Mouse (Mus musculus) embryonic facial prominence, embryonic 10.5 days (tissue): ENCODE results near the gene Eras. TPM values are rescaled to one million over a fixed set of nuclear protein-coding genes. Genes with fewer than 3 reads are reported as not detected.

ENCODE experiments used
- DNase-seq: peaks from one replicate; pipeline ENCODE4 v3.0.0-alpha.2; 2017; ENCODE audit warnings: low spot score
- H3K27ac ChIP-seq: fragments of 300-500 bp; sonication (generic); replicated peaks from 2 replicates; pipeline ENCODE4 v1.5.1; 2016; ENCODE audit warnings: mild to moderate bottlenecking
- H3K27me3 ChIP-seq: fragments of 300-500 bp; sonication (generic); replicated peaks from 2 replicates; pipeline ENCODE4 v1.6.1; 2016; ENCODE audit warnings: low read depth, mild to moderate bottlenecking; ENCODE audit not compliant: poor library complexity, severe bottlenecking
- H3K36me3 ChIP-seq: fragments of 300-500 bp; sonication (generic); replicated peaks from 2 replicates; pipeline ENCODE4 v1.6.1; 2016; ENCODE audit warnings: mild to moderate bottlenecking, moderate library complexity
- H3K4me1 ChIP-seq: fragments of 300-500 bp; sonication (generic); 2 replicates; pipeline ENCODE4 v1.6.1; 2016
- H3K4me3 ChIP-seq: fragments of 300-500 bp; sonication (generic); 2 replicates; pipeline ENCODE4 v1.5.1; 2016; ENCODE audit warnings: mild to moderate bottlenecking, moderate library complexity
- H3K9me3 ChIP-seq: fragments of 300-500 bp; sonication (generic); 2 replicates; pipeline ENCODE4 v1.6.1; 2016; ENCODE audit warnings: mild to moderate bottlenecking
- WGBS: fragments of 180-500 bp; shearing (Covaris S2); methylation state at CpG from one replicate; pipeline ENCODE4 v1.1.7; 2016; 5-methylcytosine and 5-hydroxymethylcytosine counted together
- polyA plus RNA-seq: library from polyadenylated mRNA; unstranded; fragments of >200 nt; fragmentation: Nextera tagmentation; extraction: Ambion mirVana; gene quantifications from 2 replicates; pipeline ENCODE4 v1.2.1, GENCODE M21; 2016

Eras gene
- polyA plus RNA-seq, 1 experiment from 2014 or later, result not detected

DNA sequence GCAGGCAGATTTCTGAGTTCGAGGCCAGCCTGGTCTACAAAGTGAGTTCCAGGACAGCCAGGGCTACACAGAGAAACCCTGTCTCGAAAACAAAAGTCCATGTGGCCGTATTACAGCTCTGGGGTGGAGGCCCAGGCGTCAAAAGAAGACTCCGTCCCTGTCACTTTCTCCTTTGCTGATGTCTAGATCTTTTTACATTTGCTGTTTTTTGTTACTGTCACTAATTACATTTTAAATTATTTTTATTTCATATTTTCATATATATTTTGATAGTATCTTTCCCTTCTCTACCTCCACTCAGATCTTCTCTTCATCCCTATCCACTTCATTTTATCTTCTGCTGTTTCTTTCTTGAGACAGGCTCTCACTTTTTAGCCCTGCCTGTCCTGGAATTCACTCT, 20.7 kb downstream of the Eras start, which contains the start of gene Gm10491:
Gene Gm10491, minus strand, starts transcription at position 101 of the 400 bp plus-strand sequence.
- no peak within 1 kb of the TSS for H3K27ac ChIP-seq
- H3K4me3 ChIP-seq, result no peak within 1 kb of the TSS
- H3K27me3 ChIP-seq, result no peaks in the 10 kb centered on the region
- DNase-seq, result no peak
- no peaks in the 10 kb centered on the region for H3K4me1 ChIP-seq
- peaks cover 6% of the 10 kb centered on the region; the same call in 1 of the 2 replicates for H3K9me3 ChIP-seq
- peaks cover 35% of the 10 kb centered on the region for H3K36me3 ChIP-seq
- WGBS, result 91% methylated on average over 5 of the region's 5 CpGs

DNA sequence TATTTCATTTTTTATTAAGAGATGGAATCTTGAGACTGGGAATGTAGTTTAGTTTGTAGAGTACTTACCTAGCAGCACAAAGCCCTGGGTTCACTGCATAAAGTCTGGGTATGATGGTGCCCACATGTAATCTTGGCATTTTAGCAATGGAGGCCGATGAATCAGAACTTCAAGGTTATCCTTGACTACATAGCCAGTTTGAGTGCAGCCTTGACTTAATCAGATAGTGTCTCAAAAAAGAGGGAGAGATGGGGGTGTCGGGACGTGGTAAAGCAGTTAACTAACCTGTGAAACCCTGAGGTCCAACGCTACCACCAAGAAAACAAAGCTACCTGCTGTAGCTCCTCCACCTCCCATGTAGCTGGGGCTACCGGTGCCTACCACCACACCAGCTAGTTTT, 24.0 kb downstream of the Eras start:
- H3K36me3 ChIP-seq, result peaks cover 35% of the 10 kb centered on the region
- H3K27ac ChIP-seq, result no peak overlapping the region
- WGBS, result 94% methylated on average over 5 of the region's 5 CpGs
- no peak for DNase-seq
- H3K27me3 ChIP-seq, result no peaks in the 10 kb centered on the region
- peaks cover 6% of the 10 kb centered on the region; the same call in 1 of the 2 replicates for H3K9me3 ChIP-seq
- no peak overlapping the region for H3K4me3 ChIP-seq
- H3K4me1 ChIP-seq, result no peaks in the 10 kb centered on the region

DNA sequence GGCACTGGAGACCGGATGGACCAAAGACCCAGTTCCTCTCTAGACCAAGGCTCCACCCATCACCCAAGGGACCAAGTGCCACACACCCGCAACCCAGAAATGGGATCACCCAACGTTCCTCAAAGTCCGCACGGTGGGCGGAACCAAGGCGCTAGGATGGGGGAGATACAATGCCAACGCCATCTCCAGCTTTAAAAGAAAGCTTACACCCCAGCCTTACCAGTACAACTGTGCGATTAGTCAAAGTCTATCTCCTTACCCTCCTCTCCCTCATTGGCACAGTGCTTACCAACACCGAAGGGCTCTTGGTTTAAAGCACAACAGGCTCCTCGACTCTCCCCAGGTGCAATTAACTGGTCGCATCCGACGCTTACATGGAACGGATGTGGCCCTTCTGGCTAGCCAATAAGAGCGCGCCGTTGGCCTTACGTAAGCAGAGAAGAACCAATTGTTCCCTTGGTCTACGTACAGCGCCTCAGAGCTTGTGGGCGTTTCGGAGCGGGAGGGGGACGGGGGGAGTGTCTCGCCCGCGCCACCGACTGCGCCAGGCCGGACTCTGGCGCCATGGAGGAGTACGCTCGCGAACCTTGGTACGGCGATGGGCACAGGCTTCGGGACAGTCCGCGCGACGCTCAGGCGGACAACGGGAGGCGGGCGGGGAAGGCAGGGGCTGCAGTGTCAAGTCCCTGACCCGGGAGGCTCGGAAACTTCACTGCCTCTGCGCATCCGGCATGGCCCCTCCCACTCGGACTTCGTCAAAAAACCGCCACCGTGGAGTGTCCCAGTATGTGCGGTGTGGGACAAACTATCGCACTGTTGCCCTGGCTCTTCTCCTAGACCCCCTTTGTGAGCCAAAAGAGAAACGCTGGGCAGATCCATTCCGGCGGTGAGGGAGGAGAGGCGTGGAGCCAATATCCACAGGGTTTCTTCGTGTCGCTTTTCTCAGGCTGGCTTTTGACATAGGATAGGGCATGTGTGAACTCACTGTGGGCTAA, 29.2 kb downstream of the Eras start, which contains the start of the genes Pqbp1 and Timm17b:
Gene Pqbp1, minus strand, starts transcription at position 390 of the 995 bp plus-strand sequence.
Gene Timm17b, plus strand, starts transcription at position 478 of the 995 bp plus-strand sequence.
- peak within 1 kb of the TSS; percentile 86 for H3K27ac ChIP-seq
- 15% methylated on average over 62 of the region's 62 CpGs for WGBS
- no peaks in the 10 kb centered on the region for H3K9me3 ChIP-seq
- 0 out of 2 replicates have a peak, but pooled peaks cover 6% of the 10 kb centered on the region for H3K4me1 ChIP-seq
- peak within 1 kb of the TSS; percentile 68 for H3K4me3 ChIP-seq
- H3K27me3 ChIP-seq, result no peaks in the 10 kb centered on the region
- peaks cover 32% of the 10 kb centered on the region for H3K36me3 ChIP-seq
- DNase-seq, result peak; percentile 87

DNA sequence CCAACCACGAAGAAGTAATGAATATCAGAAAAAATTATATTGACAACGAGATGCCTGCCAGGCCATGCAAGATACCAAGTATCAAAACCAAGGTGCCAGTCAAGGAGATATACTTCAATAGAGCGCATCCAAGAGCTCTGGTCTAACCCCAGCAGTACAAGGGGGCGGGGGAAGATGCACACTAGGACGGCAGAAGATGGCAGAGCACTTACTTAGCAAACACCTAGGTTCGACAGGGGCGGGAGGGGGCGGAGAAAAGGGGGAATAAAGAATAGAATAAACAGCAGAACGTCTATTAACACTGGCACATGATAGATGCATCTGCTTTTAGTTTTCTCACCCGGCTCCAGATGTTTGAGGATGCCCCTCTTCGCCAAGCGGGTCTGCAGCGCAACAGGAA, 30.2 kb downstream of the Eras start:
- Histone ChIP-seq H3K4me1 (0 out of 2 replicates have a peak, but pooled peaks cover 6% of the 10 kb centered on the region), H3K36me3 (peaks cover 32% of the 10 kb centered on the region), H3K9me3 (no peaks in the 10 kb centered on the region), H3K27ac (peak overlapping the region; percentile 86), H3K4me3 (peak overlapping the region; percentile 68), H3K27me3 (no peaks in the 10 kb centered on the region)
- WGBS, result 36% methylated on average over 13 of the region's 13 CpGs
- no peak for DNase-seq

DNA sequence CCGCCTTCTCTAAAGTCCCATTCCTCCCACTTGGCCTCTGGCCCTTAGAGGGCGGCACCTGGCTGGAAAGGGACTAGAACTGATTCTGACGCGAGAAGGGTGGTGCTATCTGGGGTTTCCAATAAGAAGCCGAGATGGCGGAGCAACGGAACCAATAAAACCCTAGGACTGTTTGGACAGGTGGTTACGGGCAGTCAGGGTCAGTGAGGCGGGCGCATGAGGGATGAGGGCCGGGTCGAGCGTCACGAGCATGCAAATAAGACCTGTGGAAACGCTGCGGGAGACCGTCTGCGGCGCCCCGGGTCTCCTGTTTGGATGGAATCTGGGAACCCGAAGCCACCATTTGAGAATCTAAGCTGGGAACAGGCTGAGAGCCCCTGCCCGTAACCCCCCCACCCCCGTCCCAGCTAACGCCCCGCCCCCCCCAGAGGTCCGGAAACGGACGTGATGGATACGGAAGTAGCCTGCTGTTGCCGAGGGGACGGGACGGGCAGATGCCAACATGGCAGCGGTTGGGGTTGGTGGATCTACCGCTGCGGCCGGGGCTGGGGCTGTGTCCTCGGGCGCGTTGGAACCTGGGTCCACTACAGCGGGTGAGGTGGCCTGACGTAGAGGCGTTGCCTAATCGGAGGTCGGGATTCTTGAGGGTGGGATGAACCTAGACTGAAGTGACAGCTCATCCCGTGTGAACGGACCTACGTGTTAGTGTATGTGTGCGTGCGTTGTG, 44.4 kb downstream of the Eras start, which contains the start of gene Slc35a2:
Gene Slc35a2, plus strand, starts transcription at position 188 of the 727 bp plus-strand sequence.
- Histone ChIP-seq H3K4me3 (peak within 1 kb of the TSS; percentile 68), H3K27me3 (no peaks in the 10 kb centered on the region), H3K4me1 (peaks cover 11% of the 10 kb centered on the region), H3K36me3 (peaks cover 7% of the 10 kb centered on the region), H3K9me3 (no peaks in the 10 kb centered on the region; the same call in 1 of the 2 replicates), H3K27ac (peak within 1 kb of the TSS; percentile 81)
- peak; percentile 82 for DNase-seq
- 13% methylated on average over 49 of the region's 49 CpGs for WGBS

DNA sequence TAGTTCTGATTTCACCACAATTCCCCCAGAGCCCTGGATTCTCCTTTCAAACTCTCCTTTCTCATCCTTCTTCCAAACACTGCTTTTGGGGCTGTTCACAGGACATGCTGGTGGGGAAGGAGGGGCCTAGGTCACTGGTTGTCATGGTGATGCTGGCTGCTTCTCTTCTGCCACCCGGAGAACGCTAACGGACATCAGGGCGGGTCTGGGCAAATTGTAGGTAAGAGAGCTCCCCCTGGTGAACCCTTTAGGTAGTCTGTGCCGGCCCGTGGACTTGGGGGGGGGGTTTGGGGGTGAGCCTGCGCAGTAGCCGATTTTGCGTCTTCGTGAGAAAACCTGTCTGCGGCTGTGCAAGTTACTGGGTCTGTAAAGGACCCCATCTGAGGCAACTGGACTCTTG, 48.6 kb downstream of the Eras start:
- WGBS, result 18% methylated on average over 11 of the region's 11 CpGs
- Histone ChIP-seq H3K27me3 (no peaks in the 10 kb centered on the region), H3K9me3 (no peaks in the 10 kb centered on the region; the same call in 1 of the 2 replicates), H3K36me3 (peaks cover 4% of the 10 kb centered on the region), H3K4me1 (peaks cover 17% of the 10 kb centered on the region), H3K27ac (no peak overlapping the region), H3K4me3 (peak overlapping the region; percentile 39)
- peak; percentile 81 for DNase-seq

DNA sequence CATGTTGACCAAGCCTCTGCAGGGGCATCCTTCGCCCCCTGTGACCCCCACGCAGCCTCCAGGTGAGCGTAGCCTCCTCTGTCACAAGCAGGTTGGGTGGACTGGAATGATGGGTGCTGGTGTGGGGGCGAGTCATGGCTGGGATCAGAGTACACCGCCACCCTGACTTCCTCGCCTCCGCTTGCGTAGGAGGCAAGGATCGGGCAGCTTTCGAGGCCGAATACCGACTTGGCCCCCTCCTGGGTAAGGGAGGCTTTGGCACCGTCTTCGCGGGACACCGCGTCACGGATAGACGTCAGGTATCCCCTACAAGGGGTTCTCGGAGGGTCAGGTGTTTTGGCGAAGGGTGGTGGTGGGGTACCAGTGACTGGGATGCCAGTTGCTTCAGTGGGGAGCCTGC, 49.9 kb downstream of the Eras start:
- H3K27ac ChIP-seq, result peak overlapping the region; percentile 30; the same call in 1 of the 2 replicates
- peaks cover 16% of the 10 kb centered on the region for H3K36me3 ChIP-seq
- peaks cover 2% of the 10 kb centered on the region for H3K9me3 ChIP-seq
- DNase-seq, result peak; percentile 13
- peak overlapping the region; percentile 63 for H3K4me3 ChIP-seq
- WGBS, result 22% methylated on average over 21 of the region's 21 CpGs
- peaks cover 15% of the 10 kb centered on the region for H3K4me1 ChIP-seq
- no peaks in the 10 kb centered on the region for H3K27me3 ChIP-seq

DNA sequence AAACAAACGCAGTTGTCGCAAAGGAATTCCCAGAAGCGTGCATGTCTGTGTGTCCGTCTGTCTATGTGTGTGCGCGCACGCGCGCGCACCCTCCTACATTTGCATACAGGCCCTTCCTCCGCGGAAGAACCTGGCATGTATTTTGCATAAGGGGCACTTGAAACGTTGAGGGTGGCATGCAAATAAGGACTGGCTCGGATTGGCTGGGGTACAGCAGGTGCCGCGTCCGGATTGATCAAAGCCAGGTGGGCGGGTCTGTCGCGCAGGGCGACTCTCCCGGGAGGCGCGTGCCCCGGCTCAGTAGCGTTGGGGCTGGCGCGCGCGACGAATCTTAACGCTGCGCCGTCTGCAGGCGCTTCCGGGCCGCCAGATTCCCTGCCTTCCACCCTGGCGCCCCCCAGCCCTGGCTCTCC, 50.4 kb downstream of the Eras start, which contains the start of gene Pim2:
Gene Pim2, plus strand, starts transcription at position 256 of the 413 bp plus-strand sequence.
- H3K9me3 ChIP-seq, result peaks cover 5% of the 10 kb centered on the region
- H3K27me3 ChIP-seq, result no peaks in the 10 kb centered on the region
- peak within 1 kb of the TSS; percentile 30; the same call in 1 of the 2 replicates for H3K27ac ChIP-seq
- peak within 1 kb of the TSS; percentile 63 for H3K4me3 ChIP-seq
- peaks cover 21% of the 10 kb centered on the region for H3K36me3 ChIP-seq
- peak; percentile 87 for DNase-seq
- H3K4me1 ChIP-seq, result peaks cover 15% of the 10 kb centered on the region
- WGBS, result 13% methylated on average over 36 of the region's 38 CpGs

Other genes starting within 250 kb of the Eras start
- 0.09 TPM in 1 of 2 replicates, not detected in the other for gene Magix, start 247.4 kb downstream of the Eras start, polyA plus RNA-seq
- gene Gpkow, start 231.5 kb downstream of the Eras start, polyA plus RNA-seq, result 40.2 and 40.3 TPM in 2 replicates
- gene Wdr45, start 214.3 kb downstream of the Eras start, polyA plus RNA-seq, result 22.5 and 23.8 TPM in 2 replicates
- gene Gm45208, start 206.4 kb downstream of the Eras start, polyA plus RNA-seq, result 0.36 and 0.61 TPM in 2 replicates
- 73.0 and 73.6 TPM in 2 replicates for gene Praf2, start 200.2 kb downstream of the Eras start, polyA plus RNA-seq
- gene Ccdc120, start 177.7 kb downstream of the Eras start, polyA plus RNA-seq, result 20.3 and 22.1 TPM in 2 replicates
- 26.8 and 28.3 TPM in 2 replicates for gene Tfe3, start 166.0 kb downstream of the Eras start, polyA plus RNA-seq
- gene Gripap1, start 138.8 kb downstream of the Eras start, polyA plus RNA-seq, result 42.5 and 45.3 TPM in 2 replicates
- 1.4 and 2.2 TPM in 2 replicates for gene Kcnd1, start 106.3 kb downstream of the Eras start, polyA plus RNA-seq
- 42.2 and 43.4 TPM in 2 replicates for gene Otud5, start 87.2 kb downstream of the Eras start, polyA plus RNA-seq
- 7.3 and 7.6 TPM in 2 replicates for gene Pim2, start 50.3 kb downstream of the Eras start, polyA plus RNA-seq
- gene Slc35a2, start 44.6 kb downstream of the Eras start, polyA plus RNA-seq, result 23.4 and 25.7 TPM in 2 replicates
- 122 and 132 TPM in 2 replicates for gene Pqbp1, start 29.3 kb downstream of the Eras start, polyA plus RNA-seq
- 174 and 178 TPM in 2 replicates for gene Timm17b, start 29.2 kb downstream of the Eras start, polyA plus RNA-seq
- gene Gm10491, start 20.8 kb downstream of the Eras start, polyA plus RNA-seq, result not detected in 2 replicates
- 0.51 TPM in 1 of 2 replicates, not detected in the other for gene Gm10490, start 19.1 kb downstream of the Eras start, polyA plus RNA-seq
- gene Pcsk1n, start 8.8 kb downstream of the Eras start, polyA plus RNA-seq, result 3.0 and 4.5 TPM in 2 replicates
- 55.7 and 58.4 TPM in 2 replicates for gene Hdac6, start 19.3 kb upstream of the Eras start, polyA plus RNA-seq
- gene Gata1, start 49.5 kb upstream of the Eras start, polyA plus RNA-seq, result 5.2 and 5.6 TPM in 2 replicates
- not detected in 2 replicates for gene Glod5, start 89.9 kb upstream of the Eras start, polyA plus RNA-seq
- 97.6 and 102 TPM in 2 replicates for gene Suv39h1, start 146.2 kb upstream of the Eras start, polyA plus RNA-seq
- gene Was, start 161.9 kb upstream of the Eras start, polyA plus RNA-seq, result 0.14 and 0.18 TPM in 2 replicates
- gene Wdr13, start 204.3 kb upstream of the Eras start, polyA plus RNA-seq, result 19.7 and 19.8 TPM in 2 replicates
- 424 and 444 TPM in 2 replicates for gene Rbm3, start 217.3 kb upstream of the Eras start, polyA plus RNA-seq
- 10.4 and 11.8 TPM in 2 replicates for gene Tbc1d25, start 247.6 kb upstream of the Eras start, polyA plus RNA-seq